Mouse (Mus musculus): ENCODE measurements around the gene Nxpe3.

The Nxpe3 gene

GRCm38 (mm10) chr16:55894893-55895650, at the start of gene Nxpe3:
Nxpe3 (minus strand) TSS chr16:55895285.
- DNase-seq (ENCODE audit: low spot score): peak; percentile 56

DNA sequence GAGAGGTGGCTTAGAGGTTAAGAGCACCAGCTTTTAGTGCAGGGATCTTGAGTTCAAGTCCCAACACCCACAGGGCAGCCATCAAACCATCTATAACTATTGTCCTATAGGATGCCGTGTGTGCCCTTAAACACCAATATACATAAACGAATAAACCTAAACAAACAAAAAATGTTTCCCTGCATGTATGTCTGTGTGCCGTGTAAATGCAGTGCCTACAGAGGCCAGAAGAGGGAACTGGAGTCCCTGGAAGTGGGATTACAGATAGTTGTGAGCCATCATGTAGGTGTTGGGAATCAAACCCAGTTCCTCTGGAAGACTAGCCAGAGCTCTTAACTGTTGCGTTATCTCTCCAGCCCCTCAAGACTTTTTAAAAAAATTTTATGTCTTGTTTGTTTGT, 45.7 kb upstream of the Nxpe3 start:
- no peak for DNase-seq (ENCODE audit: low spot score)

DNA sequence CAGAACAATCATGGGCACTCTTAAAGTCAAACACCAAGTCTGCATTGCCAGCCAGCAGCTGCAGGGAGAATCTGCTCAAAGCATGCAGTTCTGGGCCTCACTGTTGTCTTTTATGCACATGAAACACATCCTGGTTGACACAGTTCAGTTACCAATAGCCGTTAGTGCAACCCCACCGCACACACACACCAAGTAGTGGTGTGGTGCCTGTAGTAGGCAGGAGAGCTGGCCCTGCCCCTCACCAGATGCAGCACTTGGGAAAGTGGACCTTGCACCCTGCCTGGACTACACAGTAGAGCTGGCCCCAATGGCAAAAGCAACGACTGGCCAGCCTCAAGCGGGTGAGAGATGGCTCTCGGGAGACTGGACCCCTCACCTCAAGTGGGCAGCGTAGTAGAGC, 44.6 kb upstream of the Nxpe3 start:
- no peak for DNase-seq (ENCODE audit: low spot score)

GRCm38 (mm10) chr16:55938761-55939160, 43.7 kb upstream of the Nxpe3 start:
- DNase-seq (ENCODE audit: low spot score): no peak

DNA sequence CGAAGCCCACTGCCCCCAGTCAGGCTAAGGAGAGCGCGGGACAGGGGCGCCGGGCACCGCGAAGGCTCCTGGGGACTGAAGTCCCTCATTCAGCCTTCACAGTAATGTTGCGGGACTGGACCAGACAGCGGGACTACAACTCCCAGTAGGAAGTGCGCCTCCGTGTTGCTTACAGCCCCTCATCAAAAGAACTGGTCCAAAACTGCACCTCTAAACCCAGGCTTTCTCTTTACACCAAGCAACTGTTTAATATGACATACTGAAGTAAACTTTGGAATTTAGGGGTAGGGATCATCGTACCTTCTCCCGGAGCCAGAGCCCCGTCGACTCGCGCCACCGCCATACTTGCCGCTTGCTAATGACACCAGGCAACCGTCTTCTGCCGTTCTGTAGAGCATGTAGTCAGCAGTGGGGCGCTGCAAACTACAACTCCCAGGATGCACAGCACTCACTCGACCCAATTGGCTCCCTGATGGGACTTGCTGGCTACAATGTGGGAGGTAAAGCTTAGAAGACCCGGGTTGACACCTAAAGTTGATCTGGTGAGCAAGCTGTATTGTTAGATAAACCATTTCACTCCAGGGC, 39.5 kb upstream of the Nxpe3 start, which contains the start of gene Cep97:
Gene Cep97 (minus strand): TSS at position 403 of the 585 bp plus-strand sequence.
- DNase-seq (ENCODE audit: low spot score): peak; percentile 64

DNA sequence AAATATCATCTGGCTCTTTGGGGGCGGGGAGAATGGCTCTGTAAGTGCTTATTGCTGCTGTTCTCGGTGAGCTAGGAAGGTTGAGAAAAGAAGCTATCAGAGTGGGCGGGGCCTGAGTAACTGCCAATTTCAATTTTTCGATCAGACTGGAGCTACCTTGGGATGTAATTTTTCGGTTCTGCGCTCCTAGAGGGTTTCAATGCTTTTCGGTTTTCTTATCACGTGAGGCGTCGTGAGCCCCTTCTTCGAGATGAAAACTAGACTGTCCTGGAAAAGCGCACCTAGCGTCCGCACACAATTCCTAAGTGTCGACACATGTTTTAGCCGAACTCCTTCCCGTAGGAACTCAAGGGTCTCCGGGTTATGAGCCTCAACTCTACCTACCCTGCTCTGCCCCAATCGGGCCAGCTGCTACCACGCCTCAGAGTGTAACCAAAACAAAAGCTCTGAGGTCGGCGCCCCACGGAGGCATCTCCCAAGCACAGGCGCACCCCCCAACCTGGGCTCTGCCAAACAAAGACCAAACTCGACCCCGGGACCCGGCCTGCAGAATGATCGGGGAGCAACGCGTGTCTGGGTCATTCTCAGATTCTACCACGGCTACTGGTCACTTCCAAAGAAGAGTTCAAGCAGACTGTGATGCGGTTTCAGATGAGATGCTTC, 38.7 kb upstream of the Nxpe3 start:
- no peak for DNase-seq (ENCODE audit: low spot score)

GRCm38 (mm10) chr16:55924010-55924409, 28.9 kb upstream of the Nxpe3 start:
- DNase-seq (ENCODE audit: low spot score): no peak

DNA sequence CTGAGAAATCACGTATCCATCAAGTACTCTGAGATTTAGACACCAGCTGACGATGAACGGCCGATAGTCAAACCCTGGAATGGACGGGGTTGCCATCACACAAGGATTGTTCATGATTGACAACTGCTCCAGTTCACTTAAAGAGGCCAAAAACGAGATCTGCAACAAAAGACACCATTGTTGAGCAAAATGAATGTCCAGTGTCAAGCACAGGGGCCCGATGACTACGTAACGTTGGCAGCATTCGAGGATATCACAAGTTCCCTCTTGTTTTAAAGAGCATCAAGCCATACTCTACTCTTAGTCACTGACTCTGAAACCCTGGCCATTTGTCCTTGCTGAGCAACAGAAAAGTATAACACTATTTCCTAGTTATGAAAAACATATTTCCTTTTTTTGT, 27.0 kb upstream of the Nxpe3 start:
- no peak for DNase-seq (ENCODE audit: low spot score)

DNA sequence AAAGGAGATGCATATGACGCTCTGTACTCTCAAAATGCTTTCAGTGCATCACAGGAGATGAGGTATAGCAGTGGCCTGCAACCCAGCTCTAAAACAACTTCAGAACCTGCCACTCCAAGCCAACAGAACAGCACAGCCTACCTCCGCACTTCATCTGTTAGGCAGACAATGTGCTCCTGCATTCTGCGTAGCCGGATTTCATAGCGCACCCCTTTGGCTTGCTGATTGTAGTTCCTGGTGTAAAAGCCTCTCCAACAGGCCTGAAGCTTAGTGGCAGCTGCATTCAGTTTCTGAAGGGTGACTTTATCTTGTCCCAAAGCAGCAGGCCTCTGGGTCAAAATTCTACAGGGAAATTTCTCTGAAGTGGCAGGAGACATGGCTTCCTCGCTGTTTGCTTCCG, 19.6 kb upstream of the Nxpe3 start:
- no peak for DNase-seq (ENCODE audit: low spot score)

DNA sequence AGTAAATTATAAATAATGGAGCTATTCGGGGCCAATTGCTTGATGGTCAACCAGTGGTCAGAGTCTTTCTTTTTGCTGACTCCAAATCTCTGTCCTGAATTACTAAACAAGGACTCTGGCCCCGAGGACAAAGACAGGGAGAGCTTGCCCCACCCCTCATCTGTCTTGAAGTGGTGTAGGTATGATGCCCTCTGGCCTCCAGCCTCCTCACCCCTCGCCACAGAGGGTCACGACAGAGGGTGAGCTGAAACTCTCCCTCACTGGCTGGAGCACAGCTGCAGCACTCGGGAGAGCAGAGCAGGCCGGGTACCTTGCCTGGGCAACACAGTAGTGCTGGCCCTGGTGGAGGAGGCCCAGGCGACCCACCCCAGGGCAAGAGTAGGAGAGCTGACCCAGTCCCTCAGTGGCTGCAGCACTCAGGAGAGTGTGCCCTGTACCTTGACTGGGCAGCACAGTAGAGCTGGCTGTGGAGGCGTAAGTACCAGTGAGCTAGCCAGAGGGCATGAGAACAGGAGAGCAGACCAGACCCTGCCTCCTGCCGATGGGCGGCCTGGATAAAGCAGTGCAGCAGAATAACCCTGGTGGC, 15.2 kb upstream of the Nxpe3 start:
- no peak for DNase-seq (ENCODE audit: low spot score)

DNA sequence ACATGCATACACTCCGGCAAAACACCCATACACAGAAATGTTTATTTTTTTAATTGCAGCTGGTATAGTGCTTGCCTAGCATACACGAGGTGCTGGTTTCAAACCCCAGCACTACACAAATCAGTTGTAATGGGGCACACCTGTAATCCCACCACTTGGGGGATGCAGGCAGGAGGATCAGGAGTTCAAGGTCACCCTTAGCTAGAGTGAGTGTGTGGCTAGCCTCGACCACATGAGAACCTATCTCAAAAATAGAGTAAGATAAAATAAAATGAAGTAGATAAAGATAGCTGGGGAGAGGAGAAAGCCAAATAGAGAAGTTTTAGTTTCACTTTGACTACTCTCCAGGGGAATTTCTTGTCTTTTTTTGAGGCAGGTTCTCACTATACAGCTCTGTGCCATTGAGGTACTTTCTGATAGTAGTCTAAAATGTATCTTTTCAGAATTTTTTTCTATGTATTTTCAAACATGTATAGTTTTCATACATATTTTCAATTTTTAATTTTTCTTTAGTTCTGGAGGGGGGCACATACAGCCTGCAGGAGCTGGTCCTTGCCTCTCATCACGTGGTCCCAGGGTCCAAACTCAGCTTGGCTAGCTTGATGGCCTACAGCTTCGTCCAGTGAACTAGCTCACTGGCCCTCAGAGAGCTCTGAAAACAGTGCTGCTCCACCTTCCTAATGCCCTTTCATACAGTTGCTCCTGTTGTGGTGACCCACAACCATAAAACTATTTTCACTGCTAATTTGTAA, 12.0 kb upstream of the Nxpe3 start:
- DNase-seq (ENCODE audit: low spot score): no peak

DNA sequence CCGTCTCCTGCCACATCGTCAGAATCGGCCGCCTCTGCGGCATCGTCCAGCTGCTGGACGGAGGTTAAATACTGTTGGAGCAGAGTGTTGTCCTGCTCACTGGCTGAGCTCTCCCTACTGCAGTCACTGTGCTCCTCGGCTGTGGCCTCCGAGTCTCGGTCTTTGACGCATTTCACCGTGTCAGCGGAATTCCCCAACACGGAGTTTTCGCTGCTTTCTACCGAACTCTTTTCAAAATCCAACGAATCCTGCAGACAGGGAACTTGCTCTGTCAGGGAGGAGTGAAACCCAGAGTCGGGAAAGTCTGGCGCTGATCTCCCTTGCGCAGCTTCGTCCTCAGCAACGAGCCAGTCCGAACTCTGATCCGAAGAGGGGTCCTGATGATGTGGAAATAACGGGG, 10.3 kb upstream of the Nxpe3 start:
- no peak for DNase-seq (ENCODE audit: low spot score)

DNA sequence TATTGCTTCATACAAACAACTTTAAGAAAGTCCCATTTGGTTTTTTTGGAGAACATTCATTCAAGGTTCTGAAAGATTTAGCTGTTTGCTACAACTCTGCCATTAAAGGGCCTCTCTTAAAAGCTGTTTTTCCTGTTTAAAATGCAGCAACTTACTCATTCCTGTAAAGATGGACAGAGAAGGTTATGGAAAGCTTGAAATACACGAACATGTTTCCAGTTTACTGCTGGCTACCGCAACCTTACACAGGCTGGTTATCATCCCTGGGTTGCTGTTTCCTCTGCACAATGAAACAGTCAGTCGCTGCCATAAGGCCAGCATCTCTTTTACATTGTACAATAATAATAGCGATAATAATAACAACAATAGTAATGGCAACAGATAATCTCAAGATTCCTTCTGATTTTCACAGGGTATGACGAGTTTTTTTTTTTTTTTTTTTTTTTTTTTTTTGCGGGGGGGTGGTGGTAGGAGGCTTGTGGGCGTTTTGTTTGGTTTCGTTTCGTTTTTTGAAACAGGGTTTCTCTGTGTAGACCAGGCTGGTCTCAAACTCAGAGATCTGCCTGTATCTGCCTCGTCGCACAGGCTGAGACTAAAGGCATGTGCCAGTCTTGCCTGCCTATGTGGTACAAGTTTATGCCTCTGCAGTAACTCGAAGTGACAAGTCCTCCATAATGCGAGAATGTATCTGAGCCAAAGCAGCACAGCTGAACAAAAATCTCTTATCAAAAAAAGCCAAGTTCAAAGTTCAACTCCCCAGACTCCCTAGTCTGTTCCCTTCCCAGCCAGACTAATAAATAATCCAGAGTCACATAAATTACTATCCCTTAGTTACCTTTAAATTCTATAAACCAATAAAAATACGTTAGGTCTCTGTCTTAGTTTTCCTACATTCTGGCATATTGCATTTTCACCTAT, 7.0 kb upstream of the Nxpe3 start:
- no peak for DNase-seq (ENCODE audit: low spot score)

- DNase-seq (ENCODE audit: low spot score): no peak
Measured at GRCm38 (mm10) chr16:55898385-55899002, 3.4 kb upstream of the Nxpe3 start.

DNA sequence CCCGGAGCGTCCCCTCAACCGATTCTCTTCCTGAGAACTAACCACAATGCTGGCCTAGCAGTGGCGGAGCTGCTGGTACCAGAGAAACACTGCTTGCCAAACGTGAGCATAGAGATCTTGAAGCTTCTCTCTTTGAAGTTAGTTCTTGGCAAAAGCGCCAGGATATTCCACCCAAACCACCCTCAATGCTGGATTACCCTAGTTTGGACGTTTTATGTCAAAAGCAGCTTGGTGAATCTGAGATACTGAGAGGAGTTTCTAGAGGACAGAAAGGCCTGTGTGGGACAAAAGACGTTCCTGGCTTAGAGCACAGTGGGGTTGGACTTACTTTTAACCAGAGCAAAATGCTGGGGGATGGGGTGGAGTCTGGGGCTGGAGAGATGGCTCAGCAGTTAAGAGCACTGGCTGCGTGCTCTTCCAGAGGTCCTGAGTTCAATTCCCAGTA, 588 bp upstream of the Nxpe3 start:
- DNase-seq (ENCODE audit: low spot score): no peak

DNA sequence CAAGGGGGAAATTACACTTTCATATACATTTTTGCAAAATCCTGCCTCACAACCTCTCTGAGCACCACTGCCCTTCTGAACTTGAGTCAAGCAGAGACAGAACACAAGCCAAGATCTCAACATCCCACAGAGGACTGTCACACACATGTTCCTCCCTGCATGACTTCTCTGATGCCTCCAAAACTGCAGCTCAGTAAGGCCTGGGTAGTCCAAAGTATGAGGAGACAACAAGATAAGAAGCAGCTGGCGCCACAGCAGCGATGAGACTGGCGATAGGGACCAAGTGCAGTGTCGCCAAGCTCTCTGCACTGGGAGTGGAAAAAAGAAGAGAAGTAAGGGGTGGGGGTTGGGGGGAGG, 571 bp downstream of the Nxpe3 start:
- DNase-seq (ENCODE audit: low spot score): no peak

DNA sequence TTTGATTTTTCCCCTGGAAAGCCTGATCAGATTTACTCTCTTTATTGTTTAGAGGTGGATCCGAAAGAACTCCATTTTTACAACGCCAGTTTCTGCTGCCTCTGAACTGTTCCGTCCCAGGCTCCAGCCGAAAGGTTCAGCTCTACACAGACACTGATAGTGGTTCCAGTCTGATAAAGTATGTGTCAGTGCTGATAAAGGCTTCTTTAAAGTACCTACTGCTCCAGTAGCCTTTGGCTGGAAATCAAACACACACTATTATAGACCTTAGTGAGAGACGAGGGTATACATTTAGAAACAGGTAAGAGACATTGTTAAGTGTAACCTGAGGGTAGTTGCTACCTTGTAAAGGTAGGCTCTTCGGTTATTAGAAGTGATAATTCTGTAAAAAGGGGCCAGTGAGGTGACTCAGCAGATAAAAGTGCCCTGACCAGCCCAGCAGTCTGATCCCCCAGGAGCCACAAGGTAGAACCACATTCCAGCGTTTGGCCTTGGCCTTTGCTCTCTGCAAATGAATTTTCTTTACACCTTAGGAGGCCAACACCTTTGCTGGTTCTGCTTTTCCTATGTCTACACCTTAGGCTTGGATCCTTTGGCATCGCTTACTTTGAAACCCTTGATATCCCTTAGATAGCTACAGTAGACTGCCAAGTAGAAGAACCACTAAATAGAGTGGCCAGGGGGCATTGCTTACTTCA, 1.5 kb downstream of the Nxpe3 start:
- DNase-seq (ENCODE audit: low spot score): no peak

DNA sequence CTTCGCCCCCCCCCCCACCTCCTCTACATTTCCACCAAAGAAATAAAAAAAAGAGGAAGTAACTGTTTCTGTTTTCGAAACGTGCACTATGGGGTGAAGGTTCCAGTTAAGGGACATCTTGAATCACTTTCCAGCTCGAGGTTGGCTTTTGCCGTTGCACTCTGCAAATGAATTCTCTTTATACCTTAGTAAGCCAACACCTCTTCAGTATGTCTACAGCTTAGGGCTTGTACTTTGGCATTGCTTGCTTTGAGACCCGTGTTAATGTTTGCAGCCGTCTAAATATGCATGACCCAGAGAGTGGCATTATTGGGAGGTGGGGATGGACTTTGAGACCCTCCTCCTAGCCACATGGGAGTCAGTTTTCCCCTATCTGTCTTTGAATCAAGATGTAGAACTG, 2.6 kb downstream of the Nxpe3 start:
- DNase-seq (ENCODE audit: low spot score): no peak

DNA sequence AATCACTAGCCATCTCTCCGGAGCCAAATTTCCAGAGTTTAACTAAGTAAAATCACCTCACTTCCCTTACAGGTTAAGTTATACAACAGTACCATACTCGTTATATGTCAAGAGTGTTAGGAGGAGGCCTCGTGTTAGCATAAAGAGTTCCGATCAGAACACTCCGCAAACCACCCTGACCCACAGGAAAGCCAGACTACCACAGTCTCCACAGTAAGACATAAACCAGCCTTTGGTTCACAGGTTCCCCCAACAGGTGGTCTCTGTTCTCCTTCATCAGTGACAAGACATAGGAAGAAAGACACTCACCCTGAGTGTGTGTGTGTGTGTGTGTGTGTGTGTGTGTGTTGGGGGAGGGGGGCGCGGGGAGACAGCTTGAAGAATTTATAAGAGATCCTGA, 3.7 kb downstream of the Nxpe3 start:
- no peak for DNase-seq (ENCODE audit: low spot score)
